Mouse (Mus musculus): ENCODE results near the gene Brd3.
"Not testable (repeated sequence)": the region's sequence is repeated elsewhere in the genome, so short reads cannot be mapped to it uniquely, and the experiment has no call there.

Gene Brd3

DNA sequence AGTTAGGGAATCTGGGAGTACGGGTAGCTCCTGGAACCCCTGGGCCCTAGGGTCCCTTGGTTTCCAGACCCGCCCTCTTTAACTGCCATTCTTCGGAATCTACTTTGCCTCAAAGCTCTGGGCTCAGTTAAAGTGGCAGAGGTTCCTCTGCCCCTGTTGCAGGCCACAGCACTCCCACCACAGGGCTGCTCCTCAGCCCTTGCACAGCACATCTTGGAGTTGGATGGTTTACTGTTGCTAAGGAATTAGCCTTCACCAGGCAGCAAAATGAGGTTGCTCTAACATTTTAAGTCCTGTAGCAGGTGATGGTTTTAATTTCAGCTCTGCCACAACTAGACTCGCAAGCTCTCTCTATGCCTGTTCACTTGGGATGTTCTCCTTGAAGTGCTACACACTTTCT lies at the start of gene Brd3:
TSS of gene Brd3 (minus strand) at position 101 of the 400 bp plus-strand sequence.
- DNase-seq, result no peak

DNA sequence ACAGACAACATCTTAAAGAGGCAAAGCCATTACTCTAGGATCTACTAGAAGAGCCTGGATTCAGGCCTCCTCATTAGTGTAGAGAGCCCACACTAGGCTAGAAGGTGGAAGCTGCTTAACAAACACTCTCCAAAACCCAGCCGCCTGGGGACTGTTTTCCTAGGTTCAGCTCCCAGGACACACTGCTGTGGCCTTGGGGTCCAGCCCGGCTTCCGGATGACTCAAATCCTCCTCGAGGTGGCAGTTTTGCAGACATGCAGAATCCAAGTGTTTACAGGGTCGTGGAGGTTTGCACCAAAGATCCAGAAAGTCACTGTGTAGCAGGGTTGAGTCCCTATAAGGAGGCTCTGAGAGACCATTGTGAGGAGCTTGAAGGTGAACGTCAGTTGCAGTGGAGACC lies 49.5 kb upstream of the Brd3 start:
- DNase-seq, result no peak

DNA sequence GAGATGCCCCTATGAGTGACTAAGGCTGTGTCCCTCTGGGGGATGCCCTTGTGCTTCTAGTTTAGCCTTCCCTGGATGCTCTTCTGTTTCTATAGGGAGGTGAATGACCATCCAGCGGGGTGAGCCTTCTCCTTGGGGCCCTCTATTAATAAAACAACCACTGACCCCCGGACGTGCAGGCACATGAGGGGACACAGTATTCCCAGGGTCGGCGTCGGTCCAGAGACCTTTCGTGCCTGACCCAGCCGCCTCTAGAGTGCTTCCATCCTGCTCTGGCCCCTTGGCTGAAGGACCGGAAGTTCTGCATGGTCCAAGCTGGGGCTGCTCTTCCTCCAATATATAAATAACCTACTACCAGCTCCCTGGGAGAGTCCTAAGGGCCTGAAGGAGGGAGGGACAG lies 46.8 kb upstream of the Brd3 start:
- no peak for DNase-seq

DNA sequence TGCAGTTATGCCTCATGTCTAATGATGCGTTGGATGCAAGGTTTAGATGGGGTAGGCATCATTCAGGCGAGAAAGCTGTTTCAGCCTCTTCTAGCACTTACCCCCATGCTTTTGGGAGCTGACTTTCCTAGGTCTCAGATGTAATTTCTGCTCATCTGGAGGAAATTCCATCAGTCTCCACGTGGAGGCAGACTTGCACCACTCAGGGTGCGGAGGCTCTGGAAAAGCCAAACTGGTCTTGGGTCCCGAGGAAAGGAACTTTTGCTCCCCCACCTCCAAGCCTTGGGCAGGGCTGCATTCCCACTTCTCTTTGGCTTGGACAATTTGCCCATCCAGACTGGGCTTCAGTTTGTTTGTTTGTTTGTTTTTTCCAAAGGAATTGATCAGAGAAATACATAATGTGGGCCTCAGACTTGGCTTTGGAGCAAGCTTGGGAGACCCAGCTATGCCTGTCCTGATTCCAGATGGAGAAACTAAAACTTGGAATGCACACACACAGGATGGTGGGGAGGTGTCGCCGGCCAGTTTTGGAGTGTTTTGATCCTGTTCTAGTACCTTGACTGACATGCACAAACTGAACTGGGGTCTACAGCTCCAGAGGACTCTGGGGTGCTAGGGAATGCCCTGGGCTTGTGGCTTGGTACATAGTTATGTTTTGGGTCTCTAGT lies 45.3 kb upstream of the Brd3 start:
- DNase-seq, result peak; percentile 74

DNA sequence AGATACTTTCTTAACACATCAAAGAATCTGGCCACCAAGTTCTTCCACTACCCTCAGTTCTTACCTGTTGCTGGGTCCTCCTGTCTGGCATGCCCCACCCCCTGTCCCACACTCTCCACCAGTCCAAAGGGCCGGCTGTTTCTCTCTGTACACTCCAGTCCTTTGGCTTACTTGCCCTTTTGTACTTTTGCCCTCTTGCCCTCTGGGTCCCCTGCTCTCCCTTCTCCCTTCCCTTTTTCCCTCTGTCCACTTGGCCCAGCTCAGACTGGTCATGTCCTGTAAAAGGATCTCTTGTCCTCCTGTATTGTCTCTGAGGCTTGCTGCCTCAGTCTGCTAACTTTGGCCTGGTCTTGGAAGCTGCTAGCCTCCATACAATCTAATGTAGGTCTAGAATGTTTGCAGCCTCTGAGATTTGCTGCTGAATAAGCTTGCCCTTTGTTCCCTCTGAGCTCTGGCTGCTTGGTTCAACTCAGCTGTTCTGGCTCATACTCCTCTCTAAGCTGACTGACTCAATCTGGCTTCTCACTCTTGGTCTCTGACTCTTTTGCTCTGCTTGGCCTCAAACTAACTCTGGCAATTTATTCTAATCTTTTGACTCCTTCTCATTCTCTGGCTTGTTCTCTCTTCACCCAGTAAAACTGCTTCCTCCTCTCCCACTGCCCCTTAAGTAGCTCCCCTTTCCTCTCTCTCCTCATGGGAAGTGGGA lies 41.4 kb upstream of the Brd3 start:
- no peak for DNase-seq

DNA sequence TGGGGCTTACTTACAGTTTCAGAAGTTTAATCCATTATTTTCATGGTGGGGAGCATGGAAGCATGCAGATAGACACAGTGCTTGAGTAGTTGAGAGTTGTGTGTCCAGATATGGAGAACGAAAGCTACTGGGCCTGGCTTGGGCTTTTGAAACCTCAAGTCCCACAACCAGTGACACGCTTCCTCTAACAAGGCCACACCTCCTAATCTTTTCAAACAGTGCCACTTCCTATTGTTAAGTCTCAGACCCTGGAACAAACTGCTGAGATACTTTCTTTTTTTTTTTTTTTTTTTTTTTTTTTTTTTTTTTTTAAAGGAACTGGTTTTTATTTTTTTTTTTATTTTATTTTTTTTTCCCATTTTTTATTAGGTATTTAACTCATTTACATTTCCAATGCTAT lies 40.5 kb upstream of the Brd3 start:
- no peak for DNase-seq

DNA sequence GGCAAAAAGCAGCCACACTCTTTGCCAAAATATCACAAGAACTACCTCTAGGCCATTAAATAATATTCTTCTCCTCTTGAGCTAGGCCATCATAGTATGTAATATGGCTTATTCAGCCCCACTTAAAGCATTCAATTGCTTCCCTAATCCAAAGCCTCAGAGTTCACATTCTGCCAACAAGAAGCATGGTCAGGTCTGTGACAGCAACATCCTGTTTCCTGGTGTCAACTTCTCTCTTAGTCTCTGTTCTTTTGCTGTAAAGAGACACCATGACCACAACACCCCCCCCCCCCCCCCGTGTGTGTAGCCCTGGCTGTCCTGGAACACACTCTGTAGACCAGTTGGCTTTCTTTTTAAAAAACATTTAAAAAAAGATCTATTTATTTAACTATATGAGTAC lies 39.9 kb upstream of the Brd3 start:
- no peak for DNase-seq

DNA sequence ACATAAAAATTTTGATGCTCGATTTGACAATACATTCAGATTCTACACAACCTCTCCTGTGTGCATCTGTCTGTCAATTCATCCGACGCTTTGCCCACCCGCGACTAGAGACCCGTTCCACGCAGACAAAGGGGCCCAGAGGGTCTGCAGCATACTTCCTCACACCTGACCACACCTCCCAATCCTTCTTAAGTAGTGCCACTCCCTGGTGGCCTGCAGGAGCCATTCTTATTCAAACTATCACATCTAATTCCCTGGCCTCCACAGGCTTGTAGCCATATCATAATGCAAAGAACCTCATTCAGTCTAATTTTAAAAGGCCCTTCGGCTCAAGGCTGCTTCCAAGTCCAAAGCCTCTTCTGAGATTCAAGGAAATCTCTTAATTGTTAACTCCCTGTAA lies 38.6 kb upstream of the Brd3 start:
- DNase-seq, result not testable (repeated sequence)

DNA sequence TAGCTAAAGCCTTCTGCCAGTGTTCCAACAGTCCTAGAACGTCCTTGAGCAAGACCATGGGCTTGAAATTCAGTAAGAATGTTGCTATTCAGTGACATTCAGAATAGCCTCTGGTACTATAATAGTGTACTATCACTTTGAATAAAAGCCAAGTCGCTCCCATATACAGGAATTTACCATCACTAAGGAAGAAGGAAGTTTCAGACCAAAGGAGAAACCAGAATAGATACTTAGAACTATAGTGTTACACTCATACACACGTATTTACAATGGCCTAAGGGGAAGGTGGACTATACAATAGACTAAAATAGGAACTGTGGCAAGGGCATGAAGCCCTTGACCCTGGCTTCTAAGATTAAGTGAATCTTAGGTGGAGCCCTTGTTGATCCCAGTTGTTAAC lies 38.1 kb upstream of the Brd3 start:
- DNase-seq, result not testable (repeated sequence)

DNA sequence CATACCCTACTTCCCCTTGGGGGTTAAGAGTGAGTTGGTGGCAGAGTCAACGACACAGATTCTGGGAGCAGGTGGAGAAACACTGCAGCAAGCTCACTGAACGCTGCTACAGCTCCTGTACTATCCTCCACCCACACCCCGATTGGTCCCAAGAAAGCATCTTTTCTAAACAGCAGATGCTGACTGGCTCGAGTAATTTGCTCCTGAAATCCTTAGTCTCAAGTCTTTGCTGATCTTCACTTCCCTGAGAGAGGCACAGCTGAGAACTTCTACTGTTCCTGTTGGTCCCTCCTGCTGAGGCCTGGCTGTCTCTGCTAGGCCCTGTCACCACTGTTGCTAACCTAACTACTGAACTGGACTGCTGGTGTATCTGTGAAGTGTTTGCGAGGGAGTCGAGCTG lies 37.2 kb upstream of the Brd3 start:
- DNase-seq, result no peak

DNA sequence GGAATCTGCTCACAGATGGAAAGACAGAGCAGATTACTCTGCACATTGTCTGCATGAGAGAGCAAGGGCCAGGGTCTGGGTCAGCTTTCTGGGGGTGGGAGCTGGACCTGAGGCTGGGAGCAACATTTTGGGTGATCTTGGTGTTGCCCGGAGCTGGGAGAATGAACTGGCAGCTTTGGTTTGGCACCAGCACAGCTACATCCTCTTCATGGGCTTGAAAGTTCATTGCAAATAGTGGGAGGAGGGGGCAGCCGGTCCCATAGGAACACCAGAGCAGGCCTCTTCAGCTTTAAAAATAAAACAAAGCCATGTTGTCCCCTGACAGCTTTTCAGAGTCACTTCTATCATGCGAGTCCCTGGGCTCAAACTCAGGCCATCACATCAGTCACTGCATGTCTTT lies 33.8 kb upstream of the Brd3 start:
- DNase-seq, result no peak

DNA sequence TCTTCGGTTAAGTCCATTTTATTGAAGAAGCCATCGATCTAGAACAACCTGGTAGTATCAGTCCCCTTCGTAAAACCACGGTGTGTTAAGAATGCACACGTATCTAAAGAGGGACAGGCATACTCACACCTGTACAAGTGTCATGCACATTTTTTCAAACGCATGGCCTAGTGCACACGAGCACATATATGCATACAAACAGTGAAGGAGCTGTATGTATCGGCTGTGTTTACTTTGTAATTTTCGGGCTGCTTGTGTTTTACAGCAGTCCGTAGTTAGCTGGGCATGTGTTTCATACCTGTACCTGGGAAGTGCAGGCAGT lies 33.0 kb upstream of the Brd3 start:
- DNase-seq, result no peak

DNA sequence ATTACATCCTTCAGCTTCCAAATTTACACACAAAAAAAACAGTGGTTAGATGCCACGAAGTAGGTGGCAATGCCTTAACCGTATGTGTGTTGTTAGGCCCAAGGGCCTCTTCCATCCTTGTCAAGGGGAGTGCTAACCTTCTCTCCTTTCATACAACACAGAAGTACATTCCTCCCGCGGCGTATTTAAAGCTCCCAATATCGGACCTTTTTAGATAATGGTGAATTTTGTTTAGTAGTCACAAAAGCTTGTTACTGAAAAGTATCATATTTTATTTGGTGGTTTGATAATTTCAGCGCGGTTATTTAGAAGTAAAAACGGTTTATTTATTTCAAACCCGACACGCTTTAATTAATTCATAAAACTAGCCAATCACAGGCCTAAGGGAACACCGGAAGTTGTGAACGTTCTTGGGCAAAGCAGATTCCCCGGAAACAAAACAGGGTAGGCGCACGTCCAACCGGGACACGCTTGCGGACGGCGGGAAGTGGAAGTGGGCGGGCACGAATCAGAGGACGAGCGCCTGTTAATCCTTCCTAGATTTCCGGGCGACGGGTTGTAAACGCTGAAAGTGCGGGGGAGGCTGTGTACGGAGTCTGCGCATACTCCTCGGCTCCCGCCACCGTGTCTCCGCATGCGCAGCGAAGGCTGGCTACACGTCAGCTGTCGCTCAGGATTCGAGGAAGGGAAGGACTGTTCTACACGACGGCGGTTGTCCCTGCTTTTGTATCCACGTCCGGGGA lies 32.5 kb upstream of the Brd3 start:
- peak; percentile 98 for DNase-seq

DNA sequence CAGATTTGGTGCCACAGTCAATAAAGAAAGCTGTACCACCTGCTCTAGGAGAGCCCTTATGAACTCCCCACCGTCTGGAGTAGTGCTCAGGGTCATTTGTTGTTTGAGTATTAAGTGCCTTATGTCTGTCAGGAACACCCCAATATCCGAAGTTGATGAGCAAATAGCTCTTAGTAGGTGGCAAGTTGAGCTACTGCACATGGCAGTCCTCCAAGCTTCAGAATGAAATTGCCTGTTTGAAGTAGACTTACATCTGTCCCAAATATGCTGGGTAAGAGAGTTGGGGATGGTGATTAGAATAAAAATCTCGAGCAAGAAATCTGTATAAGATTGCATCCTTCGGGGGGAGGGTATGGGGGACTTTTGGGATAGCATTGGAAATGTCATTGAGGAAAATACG lies 31.9 kb upstream of the Brd3 start:
- no peak for DNase-seq

DNA sequence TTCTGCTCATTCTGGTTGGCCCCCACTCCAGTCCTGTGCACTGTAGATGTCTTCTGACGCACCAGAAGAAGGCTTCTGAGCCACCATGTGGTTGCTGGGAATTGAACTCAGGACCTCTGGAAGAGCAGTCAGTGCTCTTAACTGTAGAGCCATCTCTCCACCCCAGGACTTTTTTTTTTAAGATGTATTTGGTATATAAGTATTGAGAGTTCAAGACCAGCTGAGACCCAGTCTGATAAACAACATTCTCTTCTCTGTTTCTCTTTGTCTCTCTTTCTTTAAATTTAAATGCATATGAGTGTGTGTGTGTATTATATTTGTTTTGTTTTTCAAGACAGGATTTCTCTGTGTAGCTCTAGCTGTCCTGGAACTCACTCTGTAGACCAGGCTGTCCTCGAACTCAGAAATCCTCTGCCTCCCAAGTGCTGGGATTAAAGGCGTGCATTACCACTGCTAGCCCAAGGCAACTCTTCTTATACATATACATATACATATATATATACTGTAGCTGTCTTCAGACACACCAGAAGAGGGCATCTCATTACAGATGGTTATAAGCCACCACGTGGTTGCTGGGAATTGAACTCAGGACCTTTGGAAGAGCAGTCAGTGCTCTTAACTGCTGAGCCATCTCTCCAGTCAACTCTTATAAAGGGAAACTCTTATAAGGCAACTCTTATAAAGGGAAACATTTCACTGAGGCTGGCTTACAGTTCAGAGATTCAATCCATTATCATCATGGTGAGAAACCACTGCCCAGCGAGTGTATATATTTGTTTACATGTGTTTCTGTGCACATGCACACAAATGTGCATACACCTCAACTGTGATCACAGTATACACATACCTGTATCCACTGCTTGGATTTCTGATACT lies 31.2 kb upstream of the Brd3 start:
- DNase-seq, result not testable (repeated sequence)

DNA sequence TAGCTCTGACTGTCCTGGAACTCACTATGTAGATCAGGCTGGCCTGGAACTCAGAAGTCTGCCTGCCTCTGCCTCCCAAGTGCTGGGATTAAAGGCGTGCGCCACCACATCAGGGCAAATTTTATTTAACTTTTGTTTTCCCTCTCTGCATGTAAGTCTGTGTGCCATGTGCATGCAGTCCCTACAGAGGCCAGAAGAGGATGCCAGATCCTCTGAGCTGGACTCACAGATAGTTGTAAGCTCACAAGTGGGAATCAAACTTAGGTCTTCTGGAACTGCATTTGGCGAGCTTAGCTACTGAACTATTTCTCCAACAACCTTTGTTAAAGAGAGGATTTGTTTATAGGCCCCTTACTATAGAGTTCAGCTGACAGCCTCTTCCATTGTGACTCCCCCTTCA lies 10.8 kb upstream of the Brd3 start:
- DNase-seq, result no peak

DNA sequence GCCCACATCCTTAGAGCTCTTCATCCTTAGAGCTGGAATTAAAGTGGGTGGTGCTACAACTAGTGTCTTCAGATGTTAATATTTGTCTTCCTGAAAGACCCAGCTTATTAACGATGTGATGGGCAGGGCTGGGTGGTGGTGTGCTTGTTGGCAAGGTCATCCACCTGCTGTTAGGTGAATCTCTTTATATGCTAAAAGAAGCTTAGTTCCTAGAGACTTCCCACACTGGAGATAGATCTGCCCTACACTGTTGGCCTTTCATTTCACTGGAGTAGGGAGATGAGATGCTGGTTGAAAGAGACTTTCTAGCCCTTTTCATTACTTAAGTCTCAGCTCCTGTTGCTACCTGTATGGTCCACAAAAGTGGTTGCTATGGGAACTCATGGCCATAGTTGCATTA lies 8.8 kb upstream of the Brd3 start:
- no peak for DNase-seq

DNA sequence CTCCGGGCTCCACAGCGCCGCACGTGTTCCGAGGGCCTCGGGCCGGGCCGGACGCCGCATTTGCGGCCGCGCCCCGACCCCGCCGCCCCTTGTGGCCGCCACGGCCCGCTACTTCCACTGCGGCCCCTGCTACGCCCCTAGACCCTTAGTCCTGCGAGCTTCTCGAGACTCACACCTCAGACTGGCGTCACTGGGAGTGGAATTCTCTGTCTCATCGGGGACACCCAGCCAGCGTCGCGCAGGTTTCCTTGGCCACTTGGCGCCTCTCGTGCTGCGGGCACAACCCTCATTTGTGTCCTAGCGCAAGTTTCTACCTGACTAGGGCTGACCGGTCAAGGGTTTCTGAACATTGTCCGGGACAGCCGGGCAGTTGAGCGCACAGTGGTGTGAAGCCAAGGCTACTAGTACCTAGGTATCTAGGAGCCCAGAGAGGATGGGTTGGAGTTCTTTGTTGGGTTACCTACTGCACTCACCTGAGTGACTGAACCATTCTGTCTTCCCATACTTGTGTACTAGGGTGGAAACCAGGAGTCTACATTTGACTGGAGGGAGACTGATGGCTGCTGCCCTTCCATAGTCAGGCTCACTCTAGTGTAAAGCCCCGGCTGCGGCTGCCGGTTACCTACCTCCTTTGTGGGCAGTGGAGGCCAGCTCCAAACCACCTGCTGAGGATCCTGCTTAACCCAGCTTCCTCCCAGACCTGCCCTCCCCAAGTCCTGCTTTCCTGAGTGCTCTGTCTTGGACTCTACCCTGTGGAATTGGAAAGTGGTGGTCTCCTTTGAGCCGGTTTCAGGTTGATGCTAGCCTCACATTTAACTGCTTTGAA lies 8.1 kb upstream of the Brd3 start:
- DNase-seq, result peak; percentile 32

DNA sequence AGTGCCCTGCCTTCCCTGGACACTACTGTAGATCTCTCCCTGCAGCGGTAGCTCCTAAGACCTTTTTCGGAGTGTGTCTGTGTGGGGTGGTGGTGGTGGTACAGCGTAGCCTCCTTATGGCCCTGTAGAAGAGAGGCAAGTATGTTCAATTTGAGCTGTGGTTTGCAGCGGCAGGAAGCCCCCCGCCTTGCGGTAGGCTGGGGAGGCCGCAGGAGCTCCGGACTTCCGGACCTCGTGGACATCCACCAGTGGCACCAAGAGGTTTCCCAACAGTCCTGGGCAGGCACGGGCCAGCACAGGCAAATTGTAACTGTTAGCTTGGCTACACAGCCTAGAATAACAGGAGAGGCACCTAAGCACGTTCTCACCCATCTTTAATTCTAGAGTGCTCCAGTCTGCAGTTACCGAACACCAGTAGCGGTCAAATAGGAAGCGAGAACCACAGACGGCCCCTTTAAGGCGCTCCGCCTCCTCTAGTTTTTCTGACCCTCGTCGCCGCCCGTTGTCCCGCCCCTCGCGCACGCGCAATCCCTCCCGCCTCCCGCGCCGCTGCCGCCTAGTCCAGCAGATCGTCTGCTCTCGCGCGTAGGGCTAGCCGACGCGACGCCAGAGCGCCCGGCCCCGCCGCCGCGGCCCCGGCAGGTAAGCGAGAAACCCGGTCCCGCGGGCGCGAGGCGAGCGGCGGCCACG lies 7.3 kb upstream of the Brd3 start, which contains the start of gene Wdr5:
TSS of gene Wdr5 (plus strand) at position 519 of the 690 bp plus-strand sequence.
- DNase-seq, result peak; percentile 97

DNA sequence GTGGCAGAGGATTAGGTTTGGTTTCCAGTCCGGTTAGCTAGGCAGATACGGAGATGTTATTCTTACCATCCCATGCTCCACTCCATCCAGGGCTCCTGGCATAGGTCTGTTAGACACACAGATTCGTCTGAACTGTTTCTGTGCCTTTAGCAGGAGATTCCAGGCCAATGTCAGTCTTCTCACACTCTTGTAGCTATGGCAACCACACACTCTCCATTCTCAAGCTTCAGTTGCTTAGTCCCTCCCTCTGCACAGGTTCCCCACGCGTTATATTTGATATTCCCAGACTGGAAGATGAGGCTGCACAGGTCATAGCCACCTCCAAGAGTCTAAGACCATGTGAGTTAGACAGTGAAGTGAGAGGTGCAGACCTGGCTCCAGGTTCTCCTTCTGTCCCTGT lies 6.4 kb upstream of the Brd3 start:
- DNase-seq, result no peak

DNA sequence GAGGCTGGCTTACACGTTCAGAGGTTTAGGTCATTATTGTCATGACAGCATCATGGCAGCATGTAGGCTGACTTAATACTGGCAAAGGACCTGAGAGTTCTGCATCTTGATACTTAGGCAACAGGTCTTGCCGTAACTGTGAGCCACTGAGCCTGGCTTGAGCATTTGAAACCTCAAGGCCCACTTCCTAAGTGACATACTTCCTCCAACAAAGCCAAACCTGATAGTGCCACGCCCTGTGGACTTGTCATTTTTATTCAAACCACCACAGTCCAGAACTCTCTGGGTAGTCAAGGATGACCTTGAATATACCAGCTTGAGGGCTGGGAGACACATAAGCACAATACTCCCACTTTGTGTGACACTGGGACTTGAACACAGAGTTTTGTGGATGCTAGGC lies 5.4 kb upstream of the Brd3 start:
- DNase-seq, result no peak

DNA sequence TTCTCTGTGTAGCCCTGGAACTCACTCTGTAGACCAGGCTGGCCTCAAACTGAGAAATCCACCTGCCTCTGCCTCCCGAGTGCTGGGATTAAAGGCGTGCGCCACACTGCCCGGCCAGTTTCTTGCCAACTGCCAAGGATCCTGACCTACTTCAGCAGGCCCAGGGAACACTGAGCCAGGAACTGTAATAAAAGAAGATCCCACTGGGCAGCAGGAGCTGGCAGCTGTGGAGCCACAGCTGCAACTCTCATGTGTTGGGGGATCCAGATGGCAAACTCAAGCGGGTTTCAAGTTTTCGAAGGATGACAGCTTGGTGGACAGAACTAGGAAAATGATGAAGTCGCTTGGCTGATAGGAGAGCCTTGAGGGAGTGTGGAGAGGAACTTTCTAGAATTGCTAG lies 3.2 kb upstream of the Brd3 start:
- DNase-seq, result no peak
